Mouse (Mus musculus) midbrain, postnatal 0 days (tissue): ENCODE results near the gene Aaed1. TPM values are rescaled to one million over a fixed set of nuclear protein-coding genes. Genes with fewer than 3 reads are reported as not detected.

ENCODE experiments used
- ATAC-seq: fragments of 200-750 bp; cut with Nextera tagmentation; 2 replicates; pipeline ENCODE4 v1.8.0; 2017; ENCODE audit warnings: moderate number of reproducible peaks, mild to moderate bottlenecking, moderate TSS enrichment, moderate library complexity; ENCODE audit not compliant: low FRiP score
- DNase-seq: peaks from one replicate; pipeline ENCODE4 v3.0.0-alpha.2; 2015; ENCODE audit warnings: low spot score
- H3K27ac ChIP-seq: fragments of 300-500 bp; sonication (generic); 2 replicates; pipeline ENCODE4 v1.5.1; 2014; ENCODE audit warnings: low read depth, mild to moderate bottlenecking, low read length, mixed read lengths
- H3K27me3 ChIP-seq: fragments of 300-500 bp; sonication (generic); 2 replicates; pipeline ENCODE4 v1.6.1; 2014; ENCODE audit warnings: low read length, control low read depth, mixed read lengths; ENCODE audit not compliant: insufficient read depth
- H3K36me3 ChIP-seq: fragments of 300-500 bp; sonication (generic); 2 replicates; pipeline ENCODE4 v1.6.1; 2014; ENCODE audit warnings: low read length, control low read depth, mixed read lengths; ENCODE audit not compliant: insufficient read depth
- H3K4me1 ChIP-seq: fragments of 300-500 bp; sonication (generic); 2 replicates; pipeline ENCODE4 v1.6.1; 2014; ENCODE audit warnings: mild to moderate bottlenecking, control low read depth, antibody characterized with exemption, low read length, mixed read lengths; ENCODE audit not compliant: insufficient read depth
- H3K4me2 ChIP-seq: fragments of 300-500 bp; sonication (generic); 2 replicates; pipeline ENCODE4 v1.6.1; 2014; ENCODE audit warnings: low read depth, mild to moderate bottlenecking, low read length, mixed read lengths; ENCODE audit not compliant: poor library complexity, severe bottlenecking
- H3K4me3 ChIP-seq: fragments of 300-500 bp; sonication (generic); 2 replicates; pipeline ENCODE4 v1.5.1; 2014; ENCODE audit warnings: low read depth, mild to moderate bottlenecking, low read length, moderate library complexity
- H3K9ac ChIP-seq: fragments of 300-500 bp; sonication (generic); replicated peaks from 2 replicates; pipeline ENCODE4 v1.6.1; 2014; ENCODE audit warnings: mild to moderate bottlenecking, low read length, moderate library complexity, mixed read lengths; ENCODE audit not compliant: poor library complexity, severe bottlenecking
- H3K9me3 ChIP-seq: fragments of 300-500 bp; sonication (generic); 2 replicates; pipeline ENCODE4 v1.6.1; 2016; ENCODE audit warnings: low read length, control low read depth
- CTCF ChIP-seq: IDR thresholded peaks from 2 replicates; pipeline ENCODE4 v1.5.1; 2016; ENCODE audit warnings: antibody characterized with exemption, mild to moderate bottlenecking
- WGBS: fragments of 180-500 bp; shearing (Covaris S2); extraction: QIAGEN DNeasy Blood & Tissue Kit; methylation state at CpG from one replicate; pipeline ENCODE4 v1.1.7; 2014; 5-methylcytosine and 5-hydroxymethylcytosine counted together
- polyA plus RNA-seq: library from polyadenylated mRNA; unstranded; fragments of >200 nt; fragmentation: Nextera tagmentation; extraction: Ambion mirVana; gene quantifications from 2 replicates; pipeline ENCODE4 v1.2.1, GENCODE M21; 2015
- total RNA-seq: library from RNA; depleted of rRNA; stranded (reverse); fragments of >200 nt; gene quantifications from 2 replicates; pipeline ENCODE4 v1.2.3, GENCODE M21; 2014

The Aaed1 gene
- total and polyA plus RNA-seq, 2 experiments from 2014 or later, result 12.3 to 13.5 TPM

DNA sequence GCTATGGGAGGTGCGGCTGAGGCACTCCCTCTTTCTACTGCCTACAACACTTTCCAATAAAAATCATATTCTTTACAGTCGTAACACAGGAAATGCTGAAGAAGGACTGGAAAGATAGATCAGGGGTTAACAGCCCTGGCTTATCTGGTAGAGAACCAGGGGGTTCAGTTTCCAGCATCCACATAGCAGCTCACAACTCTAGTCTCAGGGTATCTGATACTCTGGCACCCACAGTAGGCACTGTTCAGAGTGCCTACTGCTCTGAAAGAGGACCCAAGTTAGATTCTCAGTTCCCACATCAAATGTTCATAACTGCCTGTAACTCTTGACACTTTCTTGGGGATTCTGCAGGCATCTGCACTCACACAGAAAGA is 393 bp upstream of the Aaed1 start:
- TF ChIP-seq CTCF, result no peak
- no peak; the same call in 1 of the 2 replicates for ATAC-seq

DNA sequence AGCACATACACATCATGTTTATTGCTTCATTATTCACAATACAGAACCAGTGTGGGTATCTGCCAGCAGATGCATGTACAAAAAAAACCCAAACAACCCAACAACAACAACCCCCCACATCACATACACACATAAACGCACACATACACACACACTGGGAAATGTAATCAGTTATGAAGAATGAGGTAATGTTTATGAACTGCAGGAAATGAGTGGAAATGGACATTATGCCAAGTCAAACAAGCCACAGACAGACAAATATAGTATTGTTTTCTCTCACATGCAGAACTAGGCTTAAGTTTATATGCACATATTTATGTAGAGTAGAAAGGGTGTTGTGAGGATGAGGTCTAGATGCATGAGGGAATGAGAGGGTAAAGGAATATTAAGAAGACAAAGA is 1.2 kb downstream of the Aaed1 start:
- no peak overlapping the region for H3K27ac ChIP-seq
- H3K27me3 ChIP-seq, result no peaks in the 10 kb centered on the region
- 94% methylated on average over 1 of the region's 1 CpGs for WGBS
- no peak for DNase-seq
- ATAC-seq, result no peak
- H3K9ac ChIP-seq, result no peak overlapping the region
- H3K9me3 ChIP-seq, result no peaks in the 10 kb centered on the region
- TF ChIP-seq CTCF, result no peak
- H3K4me2 ChIP-seq, result peak overlapping the region; percentile 47
- peak overlapping the region; percentile 67; the same call in 1 of the 2 replicates for H3K4me3 ChIP-seq
- H3K4me1 ChIP-seq, result no peaks in the 10 kb centered on the region
- no peaks in the 10 kb centered on the region for H3K36me3 ChIP-seq

More for the DNA sequence above, 393 bp upstream of the Aaed1 start:
- Histone ChIP-seq H3K9ac (peak overlapping the region; percentile 70; the same call in 1 of the 2 replicates), H3K4me2 (peak overlapping the region; percentile 47), H3K27me3 (no peaks in the 10 kb centered on the region), H3K4me3 (peak overlapping the region; percentile 67), H3K36me3 (no peaks in the 10 kb centered on the region), H3K27ac (no peak overlapping the region; the same call in 1 of the 2 replicates), H3K9me3 (no peaks in the 10 kb centered on the region), H3K4me1 (no peaks in the 10 kb centered on the region)
- DNase-seq, result no peak
- 0% methylated on average over 2 of the region's 2 CpGs for WGBS

DNA sequence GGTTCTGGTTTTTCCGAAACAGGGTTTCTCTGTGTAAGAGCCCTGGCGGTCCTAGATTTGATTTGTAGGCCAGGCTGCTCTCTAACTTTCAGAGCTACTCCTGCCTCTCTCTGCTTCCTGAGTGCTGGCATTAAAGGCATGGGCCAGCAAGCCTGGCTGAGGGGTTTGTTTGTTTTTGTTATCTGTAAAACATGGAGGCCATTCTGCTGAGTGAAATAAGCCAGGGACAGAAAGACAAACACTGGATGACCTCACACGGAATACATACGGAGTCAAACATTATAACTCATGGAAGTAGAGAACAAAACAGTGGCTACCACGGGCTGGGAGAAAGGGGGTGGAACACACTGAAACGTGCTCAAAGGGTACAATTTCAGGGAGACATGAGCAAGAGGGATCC is 1.9 kb downstream of the Aaed1 start:
- Histone ChIP-seq H3K36me3 (no peaks in the 10 kb centered on the region), H3K9me3 (no peaks in the 10 kb centered on the region), H3K4me2 (no peak overlapping the region), H3K4me1 (no peaks in the 10 kb centered on the region), H3K27ac (no peak overlapping the region), H3K9ac (no peak overlapping the region), H3K4me3 (no peak overlapping the region), H3K27me3 (no peaks in the 10 kb centered on the region)
- no peak for ATAC-seq
- no peak for DNase-seq
- 88% methylated on average over 6 of the region's 6 CpGs for WGBS
- no peak for TF ChIP-seq CTCF

DNA sequence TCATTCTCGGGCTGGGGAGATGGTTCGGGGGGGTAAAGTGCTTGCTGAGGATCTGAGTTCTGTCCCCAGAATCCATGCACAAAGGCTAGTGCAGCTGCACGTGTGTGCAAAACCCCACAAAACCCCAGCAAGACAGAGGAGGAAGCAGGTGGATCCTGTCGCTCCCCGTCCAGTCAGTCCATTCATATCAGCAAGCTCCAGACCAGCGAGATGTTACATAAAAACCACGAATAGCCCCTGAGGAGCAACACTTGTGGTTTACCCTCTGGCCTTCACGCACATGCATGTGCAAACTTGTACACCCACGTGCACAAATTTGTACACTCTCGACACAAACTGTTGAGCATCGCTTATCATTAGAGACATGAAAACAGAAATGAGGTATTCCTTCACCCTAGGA is 2.7 kb downstream of the Aaed1 start:
- Histone ChIP-seq H3K4me2 (no peak overlapping the region), H3K4me1 (no peaks in the 10 kb centered on the region), H3K9me3 (no peaks in the 10 kb centered on the region), H3K36me3 (no peaks in the 10 kb centered on the region), H3K27ac (no peak overlapping the region), H3K27me3 (no peaks in the 10 kb centered on the region), H3K9ac (no peak overlapping the region), H3K4me3 (no peak overlapping the region)
- WGBS, result 91% methylated on average over 11 of the region's 11 CpGs
- no peak for DNase-seq
- no peak for TF ChIP-seq CTCF
- no peak for ATAC-seq

DNA sequence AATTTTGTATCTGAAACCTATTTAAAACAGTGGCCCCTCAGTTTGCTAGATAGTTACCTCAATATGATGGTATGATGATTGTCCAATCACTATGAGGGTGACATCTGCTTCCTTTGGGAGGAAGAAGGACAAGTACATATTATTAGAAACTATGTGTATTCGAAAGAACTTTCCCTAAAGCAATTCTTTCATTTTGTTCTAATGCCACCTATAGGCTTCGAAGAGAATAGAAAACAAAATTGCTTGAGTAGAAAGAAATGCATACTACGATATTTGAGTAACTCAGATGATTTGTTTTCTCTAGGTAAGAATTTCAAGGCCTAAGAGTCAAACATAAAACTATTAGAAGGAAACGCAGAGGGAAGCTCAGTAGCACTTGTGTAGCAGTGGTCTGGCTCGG is 3.5 kb downstream of the Aaed1 start:
- no peaks in the 10 kb centered on the region for H3K4me1 ChIP-seq
- no peak overlapping the region for H3K4me2 ChIP-seq
- no peaks in the 10 kb centered on the region for H3K27me3 ChIP-seq
- H3K9me3 ChIP-seq, result no peaks in the 10 kb centered on the region
- TF ChIP-seq CTCF, result peak; percentile 64
- H3K36me3 ChIP-seq, result 0 out of 2 replicates have a peak, but pooled peaks cover 2% of the 10 kb centered on the region
- DNase-seq (no peak), ATAC-seq (no peak)
- WGBS, result 59% methylated on average over 5 of the region's 5 CpGs
- no peak overlapping the region for H3K9ac ChIP-seq
- no peak overlapping the region for H3K27ac ChIP-seq
- no peak overlapping the region for H3K4me3 ChIP-seq

DNA sequence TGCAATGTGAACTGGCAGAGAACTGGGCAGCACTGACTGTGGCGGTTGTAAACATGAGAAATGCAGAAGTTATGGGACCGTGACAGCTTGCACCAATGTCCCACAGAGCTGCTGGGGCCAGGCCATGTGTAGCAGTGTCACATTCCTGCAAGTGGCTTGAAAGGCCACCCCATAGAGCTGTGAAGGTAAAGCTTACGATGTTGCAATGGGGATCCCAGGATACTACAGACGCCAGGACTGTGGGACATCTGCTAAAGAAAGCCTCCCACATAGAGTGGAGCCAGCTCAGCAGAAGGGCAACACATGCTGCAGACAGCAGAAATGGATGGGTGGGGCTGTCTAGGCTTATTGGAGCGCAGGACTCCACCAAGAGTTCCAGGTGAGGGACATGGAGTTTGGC is 5.0 kb downstream of the Aaed1 start:
- no peak for ATAC-seq
- DNase-seq, result no peak
- 87% methylated on average over 5 of the region's 5 CpGs for WGBS
- Histone ChIP-seq H3K9me3 (no peaks in the 10 kb centered on the region), H3K4me1 (no peaks in the 10 kb centered on the region), H3K4me3 (no peak overlapping the region), H3K4me2 (no peak overlapping the region), H3K36me3 (peaks cover 6% of the 10 kb centered on the region; the same call in 1 of the 2 replicates), H3K27ac (no peak overlapping the region), H3K9ac (no peak overlapping the region), H3K27me3 (no peaks in the 10 kb centered on the region)
- no peak for TF ChIP-seq CTCF
